Mouse (Mus musculus): ENCODE measurements around the gene Tbx2.

DNA sequence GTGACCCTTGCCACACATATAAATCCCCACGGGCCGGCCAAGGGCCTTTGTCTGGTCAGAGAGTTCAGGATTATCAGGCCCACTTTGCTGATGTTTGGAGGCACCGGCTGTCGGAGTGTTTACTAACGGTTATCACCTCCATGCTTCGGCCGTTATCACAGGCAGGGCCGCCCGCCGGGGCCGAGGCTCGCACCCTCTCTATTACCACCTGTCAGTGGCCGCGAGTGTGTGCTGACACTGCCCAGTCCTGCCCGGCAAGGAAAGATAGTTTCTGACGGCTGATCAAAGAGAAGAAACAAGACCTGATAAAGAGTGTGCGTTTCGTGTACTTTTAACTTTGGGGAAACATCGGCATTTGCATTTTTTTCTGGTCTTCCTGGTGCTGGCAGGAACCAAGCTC lies 32.5 kb upstream of the Tbx2 start:
- TF ChIP-seq CHD2 (IDR thresholded peaks at IDR 0.05; ENCODE audit: low read length) (no peak), ELF1 (IDR thresholded peaks at IDR 0.05; ENCODE audit: low read depth, low read length) (no peak), USF1 (IDR thresholded peaks at IDR 0.05; ENCODE audit: low read depth, low read length) (no peak), BHLHE40 (IDR thresholded peaks at IDR 0.05; ENCODE audit: borderline replicate concordance, low read depth, low read length) (no peak), CTCF (IDR thresholded peaks at IDR 0.05 in 2 of 3, conservative IDR thresholded peaks at IDR 0.05 in 1 of 3; ENCODE audit: control insufficient read depth in 1 of 3, insufficient read depth in 1 of 3, low read depth in 2 of 3, low read length in 3 of 3, poor library complexity in 1 of 3, severe bottlenecking in 1 of 3) (no peak), MAFK (IDR thresholded peaks at IDR 0.05; ENCODE audit: borderline replicate concordance, low read depth, low read length) (no peak), EP300 (IDR thresholded peaks at IDR 0.05; ENCODE audit: low read depth in 1 of 2, low read length in 2 of 2) (no peak), JUND (IDR thresholded peaks at IDR 0.05; ENCODE audit: low read depth, low read length) (no peak), TCF12 (IDR thresholded peaks at IDR 0.05; ENCODE audit: low read depth, low read length) (no peak), MAZ (IDR thresholded peaks at IDR 0.05; ENCODE audit: low read depth, low read length) (no peak)

Measured in MEL (cell line).